Mouse (Mus musculus): ENCODE measurements at regions not wholly inside any gene's neighbourhood (a gene's known extent, or its start where the extent isn't known, plus 50 kb on each side); places are given as distances from the start of the nearest gene placed in this dataset.

DNA sequence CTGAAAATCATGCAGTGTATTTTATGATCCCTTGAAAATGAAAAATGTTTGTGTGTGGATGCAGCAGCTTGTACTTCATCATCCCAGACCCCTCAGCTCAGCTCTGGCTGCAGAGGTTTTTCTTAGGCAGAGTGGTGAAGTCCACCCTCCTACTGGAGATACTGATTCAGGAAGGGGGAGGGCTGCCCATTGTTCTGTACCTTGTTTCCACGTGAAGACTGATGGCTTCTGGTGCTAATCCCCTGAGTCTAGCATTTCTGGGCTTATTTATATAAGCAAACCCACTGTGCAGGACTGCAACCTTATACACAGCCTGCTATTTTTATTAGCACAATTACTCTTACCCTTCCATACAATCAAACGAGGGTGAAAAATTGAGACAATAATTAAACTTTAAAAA, 708.6 kb downstream of the Hdgfl1 start:
- no peak for DNase-seq

DNA sequence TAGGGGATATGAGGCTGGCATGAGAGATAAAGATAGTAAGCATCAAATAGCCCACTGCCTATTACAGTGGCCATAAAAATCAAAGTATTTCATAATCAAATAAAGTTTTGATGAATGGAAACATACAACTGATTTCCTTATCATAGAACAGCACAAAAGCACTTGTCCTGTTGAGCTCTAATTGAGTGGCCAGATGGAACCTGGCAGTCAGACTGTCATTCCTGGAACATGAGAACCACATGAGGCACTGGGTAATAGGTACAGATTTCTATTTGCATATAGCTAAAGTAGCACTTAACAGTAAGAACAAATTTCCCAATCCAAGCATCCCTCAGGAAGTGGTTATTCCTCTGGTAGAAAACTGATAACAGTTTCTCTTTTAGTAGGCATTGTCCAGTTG, 732.3 kb downstream of the Hdgfl1 start:
- peak; percentile 26 to 42 for DNase-seq

DNA sequence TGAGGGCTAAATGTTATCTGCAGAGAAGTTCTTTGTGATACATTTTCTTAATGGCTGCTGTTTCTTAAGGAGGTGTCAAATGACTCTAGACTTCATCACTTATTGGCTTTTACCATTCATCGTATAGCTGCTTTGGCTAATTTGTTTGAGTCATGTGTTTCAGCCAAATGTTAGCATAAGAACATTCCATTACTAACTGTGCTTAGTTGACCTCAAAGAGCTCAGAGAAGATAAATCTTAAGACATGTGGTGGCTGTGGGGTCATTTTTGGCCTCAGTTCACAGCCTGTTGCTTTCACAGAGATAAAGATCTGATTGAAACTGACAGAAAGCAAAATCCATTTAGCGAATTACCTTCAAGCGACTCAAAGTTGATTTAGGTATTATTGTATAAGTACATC, 743.6 kb downstream of the Hdgfl1 start:
- DNase-seq = no peak

DNA sequence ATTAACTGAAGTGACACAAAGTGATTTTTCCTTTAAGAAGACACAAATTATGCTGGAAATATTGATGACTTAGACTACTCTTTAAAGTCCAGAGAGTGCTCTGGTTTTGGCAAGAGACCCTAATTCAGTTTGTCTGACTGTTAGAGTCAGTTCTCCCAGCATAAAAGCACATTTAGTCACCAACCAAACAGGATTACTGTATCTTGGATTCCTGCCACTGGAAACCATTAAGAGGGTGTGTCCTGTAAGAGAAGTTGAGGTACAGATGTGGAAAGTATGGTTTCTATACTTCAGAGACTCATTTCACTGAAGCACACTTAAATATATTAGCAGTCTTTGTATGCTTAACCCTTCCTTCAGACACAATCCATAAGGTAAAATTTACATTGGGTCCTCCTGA, 745.3 kb downstream of the Hdgfl1 start:
- DNase-seq = no peak

DNA sequence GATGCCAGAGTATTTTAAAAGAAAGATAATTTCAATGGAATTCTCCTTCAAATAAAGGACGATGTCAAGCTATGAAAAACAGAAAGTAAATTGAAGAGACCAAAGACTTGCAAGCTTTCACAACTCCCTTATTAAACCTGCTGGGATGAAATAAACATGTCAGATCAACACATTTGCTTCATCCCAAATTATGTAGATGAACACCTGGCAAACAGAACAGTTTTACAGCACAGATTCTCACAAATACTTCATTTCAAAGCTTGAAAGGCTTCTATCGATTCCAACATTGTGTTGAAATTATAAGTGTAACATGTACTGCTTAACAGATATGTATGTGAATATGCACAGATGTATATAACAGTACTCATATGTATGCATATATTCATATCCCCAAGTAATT, 749.5 kb downstream of the Hdgfl1 start:
- DNase-seq = no peak

DNA sequence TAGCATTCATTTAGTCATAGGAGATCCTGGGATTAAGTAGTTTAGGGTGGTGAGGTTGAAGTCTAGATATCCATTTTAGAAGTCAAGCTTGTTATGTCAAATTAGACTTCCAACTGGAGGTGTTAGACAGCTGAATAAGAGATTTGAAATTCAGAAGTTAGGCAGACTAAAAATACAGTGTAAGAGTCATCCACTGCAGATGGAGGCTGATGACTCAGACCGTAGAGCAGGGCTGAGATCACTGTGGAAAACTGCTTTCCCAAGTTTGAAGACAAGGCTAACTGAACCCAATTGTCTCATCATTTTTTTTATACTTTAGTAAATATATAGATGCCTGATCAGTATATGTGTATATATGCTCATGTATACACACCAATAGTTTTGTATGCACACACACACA, 738.8 kb upstream of the Nrsn1 start:
- no peak for DNase-seq

DNA sequence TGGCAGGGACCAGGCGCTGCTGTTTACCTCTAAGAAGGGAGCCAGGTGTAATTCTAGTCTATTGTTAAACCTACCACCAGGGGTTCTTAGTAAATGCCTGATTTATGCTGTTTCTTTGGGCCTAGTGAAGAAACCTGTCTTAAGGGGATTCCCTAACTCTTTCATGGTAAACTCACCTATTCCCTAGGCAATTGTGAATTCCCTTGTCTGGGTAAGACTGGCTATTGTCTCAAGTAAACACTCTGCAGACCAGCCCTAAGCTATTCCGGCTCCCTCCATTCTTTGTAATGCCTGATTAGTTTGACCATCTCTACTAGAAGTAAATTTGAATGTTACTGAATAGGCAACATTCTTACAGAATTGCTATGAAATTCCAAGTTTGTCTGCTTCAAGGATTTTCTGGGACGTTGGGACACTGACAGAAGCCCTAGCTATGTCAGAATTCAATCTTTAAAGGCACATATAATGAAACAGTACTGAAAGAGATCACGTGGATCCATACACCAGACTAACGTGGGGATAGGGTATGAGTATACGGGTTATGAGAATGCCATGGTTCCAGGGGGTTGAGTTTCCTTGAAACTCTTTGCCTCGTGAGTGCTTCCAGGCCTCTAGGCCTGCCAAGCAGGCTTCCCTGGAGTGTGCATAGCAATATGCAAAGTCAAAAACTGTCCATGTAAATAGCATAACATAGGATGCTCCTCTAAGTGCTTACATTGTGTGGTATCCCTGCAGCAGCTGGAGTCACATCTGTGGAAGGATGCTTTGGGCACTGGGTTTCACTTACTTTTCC, 734.7 kb upstream of the Nrsn1 start:
- DNase-seq = no peak

DNA sequence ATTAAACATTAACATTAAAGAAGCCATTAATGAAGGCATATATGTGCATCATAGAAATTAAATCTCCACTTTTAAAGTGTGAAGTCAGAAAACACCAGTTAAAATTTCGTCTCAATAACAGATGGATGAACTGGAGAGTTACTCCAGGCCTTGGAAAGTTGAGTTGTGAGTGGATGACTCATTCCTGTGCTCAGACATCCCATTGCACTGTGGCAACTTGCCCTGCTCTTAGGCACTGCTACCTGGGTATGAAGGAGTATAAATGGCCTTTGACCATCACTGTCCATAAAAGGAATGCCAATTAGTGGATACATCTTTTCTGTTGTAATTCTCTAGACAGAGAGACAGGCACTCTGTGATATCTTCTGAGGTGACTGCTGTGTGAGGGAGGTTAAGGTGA, 723.2 kb upstream of the Nrsn1 start:
- no peak for DNase-seq

DNA sequence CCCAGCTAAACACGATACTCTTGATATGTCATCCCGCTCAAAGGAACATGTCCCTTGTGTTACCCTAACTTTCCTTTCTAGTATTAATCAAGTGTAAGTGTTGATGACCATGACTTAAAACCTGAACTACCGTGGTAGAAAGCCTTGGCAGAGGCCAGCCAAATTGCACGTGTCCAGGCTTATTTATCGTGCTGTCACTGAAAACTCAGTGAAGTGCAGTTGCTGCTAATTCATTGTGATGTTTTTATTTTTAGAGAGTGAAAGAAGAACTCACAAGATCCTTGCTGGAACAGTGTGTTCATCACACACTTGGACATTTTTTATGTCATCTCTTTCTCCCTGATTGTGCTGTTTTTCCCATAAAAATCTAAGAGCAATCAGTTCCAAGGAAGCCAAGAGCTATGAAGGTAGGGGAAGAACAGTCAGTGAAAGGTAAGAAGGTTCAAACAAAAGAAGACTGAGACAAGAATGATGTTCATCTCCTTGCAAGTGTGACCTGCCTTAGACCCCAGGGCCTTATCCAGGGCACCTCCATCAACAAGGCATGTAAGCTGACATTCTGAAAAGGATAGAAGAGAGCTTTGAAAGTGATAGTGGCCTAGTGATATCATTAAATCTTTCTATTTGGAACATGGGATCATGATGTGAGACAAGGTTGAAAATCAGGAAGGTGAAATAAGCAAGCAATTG, 718.9 kb upstream of the Nrsn1 start:
- DNase-seq = no peak

DNA sequence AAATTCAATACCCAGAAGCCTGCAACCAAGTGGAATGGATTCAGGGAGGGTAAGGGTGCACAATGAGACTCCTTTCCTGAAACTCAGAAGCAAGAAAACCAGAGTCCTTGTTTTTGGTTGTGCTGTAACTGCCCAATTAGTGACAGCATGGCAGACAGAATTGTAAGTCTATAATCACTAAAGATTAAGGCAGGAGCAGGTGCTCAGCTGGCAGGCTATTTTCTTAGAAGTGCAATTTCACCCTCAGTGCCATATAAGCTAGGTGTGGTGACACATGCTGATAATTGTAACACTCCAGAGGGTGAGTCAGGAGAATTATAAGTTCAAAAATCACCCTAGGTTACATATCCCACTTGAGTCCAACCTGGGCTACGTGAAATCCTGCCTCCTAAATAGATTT, 714.2 kb upstream of the Nrsn1 start:
- no peak for DNase-seq

DNA sequence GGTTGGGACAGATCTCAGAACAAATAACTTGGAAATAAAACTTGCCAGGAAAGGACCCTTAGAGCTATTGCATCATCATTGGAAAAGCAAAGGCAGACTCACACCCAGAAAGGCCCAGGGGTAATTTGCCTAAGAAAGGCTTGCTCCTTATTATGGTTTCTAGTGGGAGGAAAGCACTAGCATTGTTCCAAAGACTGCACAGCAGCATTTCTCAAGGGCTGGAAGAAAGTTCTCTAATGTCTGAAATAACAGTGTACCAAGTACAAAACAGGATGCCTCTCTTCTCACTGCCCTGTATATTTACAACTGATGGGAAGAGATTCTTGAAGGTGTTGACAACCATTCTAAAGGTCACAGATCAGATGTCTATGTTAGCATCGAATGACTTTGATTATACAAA, 713.4 kb upstream of the Nrsn1 start:
- no peak for DNase-seq

DNA sequence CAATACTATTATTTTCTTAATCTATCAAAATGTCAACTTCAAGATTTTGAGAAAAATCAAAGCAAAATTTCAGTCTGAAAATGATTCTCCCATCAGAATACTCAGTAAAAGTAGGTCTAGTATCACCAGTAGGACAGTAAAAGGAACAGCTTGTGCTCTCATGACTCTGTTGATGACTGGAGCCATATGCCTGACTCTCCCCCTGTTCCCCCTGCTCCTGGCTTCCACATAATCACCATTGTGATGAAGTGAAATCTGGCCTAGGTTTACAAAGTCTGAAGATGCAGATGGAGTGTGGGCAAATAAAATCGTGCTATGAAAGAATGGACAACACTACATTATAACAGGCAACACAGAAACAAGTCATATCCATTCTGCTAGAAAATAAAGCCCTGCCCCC, 708.3 kb upstream of the Nrsn1 start:
- DNase-seq = peak in 1 of 2 experiments; percentile 6

DNA sequence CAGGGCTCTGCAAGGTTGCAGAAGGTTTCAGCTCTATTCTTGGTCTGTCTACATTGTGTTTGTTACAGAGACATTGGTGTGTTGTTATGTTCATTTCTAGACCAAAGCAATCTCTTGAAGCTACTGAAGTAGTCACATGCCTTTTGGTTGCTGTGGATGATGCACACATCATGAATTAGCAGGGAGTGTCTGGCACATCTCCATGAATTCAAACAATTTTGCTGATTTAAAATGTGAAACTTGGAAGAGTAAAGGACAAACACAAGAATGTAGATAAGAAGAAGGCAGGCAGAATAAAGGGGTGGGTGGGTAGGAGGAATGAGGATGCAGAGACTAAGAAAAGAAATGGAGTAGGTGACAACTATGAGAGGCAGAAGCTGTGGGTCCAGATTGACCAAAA, 688.3 kb upstream of the Nrsn1 start:
- DNase-seq = no peak

DNA sequence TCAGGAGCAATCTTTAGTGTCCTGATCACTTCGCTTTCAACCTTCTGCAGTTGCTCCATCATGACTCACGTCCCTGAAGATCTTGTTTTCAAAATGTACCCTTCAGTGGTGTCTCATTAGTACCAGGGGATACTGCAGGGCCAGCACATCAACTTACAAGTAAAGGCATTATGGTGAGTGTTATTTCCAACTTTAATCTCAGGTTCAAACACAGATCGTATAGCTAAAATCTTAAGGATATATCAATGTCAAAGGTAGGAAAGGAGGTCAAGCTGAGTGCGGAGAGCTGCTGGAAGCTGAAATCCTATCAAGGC, 687.8 kb upstream of the Nrsn1 start:
- no peak for DNase-seq

DNA sequence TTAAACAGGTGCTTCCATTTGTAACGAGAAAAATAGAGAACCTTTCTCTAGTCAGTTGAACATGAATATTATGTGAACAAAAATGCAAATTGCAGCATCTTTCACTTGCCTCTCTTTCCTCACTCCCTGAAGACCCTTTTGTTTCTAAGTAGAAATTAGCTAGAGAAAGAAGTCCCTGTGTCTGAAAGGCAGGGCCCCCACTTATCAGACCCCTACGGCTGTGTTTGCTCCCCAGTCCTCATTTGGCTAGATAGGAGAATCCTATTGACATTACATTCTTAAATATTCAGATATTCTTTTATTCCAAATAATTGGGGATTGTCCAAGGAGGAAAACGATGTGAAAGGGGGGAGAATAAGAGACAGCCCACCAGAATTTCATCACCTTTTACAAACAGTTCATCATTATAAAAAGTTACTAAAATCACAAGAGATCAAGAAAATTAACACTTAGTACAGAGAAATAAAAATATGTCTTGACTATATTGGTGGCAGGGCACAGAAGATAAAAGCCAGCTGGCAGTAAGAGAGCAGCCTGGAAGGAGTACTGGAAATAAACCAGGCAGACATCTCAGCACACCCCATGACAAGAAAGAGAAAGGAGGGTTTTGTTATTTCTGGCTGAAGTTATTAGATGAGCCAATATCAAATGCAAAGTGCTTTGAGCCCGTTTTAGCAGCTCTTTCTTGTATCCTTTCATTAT, 687.3 kb upstream of the Nrsn1 start:
- DNase-seq = peak; percentile 19 to 38

DNA sequence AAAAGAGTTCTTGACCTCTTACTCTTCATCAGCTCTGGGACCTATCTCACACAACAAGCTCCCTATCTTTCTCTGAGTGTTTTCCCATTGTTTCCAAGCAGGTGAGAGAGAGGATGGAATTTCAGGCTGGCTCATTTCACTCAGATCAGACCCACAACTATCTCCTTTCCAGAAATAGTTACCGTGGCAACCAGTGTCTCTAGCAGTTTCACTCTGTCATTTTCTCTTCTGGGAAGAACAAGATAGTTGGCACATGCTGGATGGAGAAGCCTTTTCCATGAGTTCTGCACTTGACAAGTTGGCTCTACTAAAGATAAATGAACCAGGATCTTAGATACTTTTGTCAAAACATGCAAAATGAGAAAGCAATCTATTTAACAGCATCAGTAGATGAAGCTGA, 667.3 kb upstream of the Nrsn1 start:
- peak in 1 of 2 experiments; percentile 31 for DNase-seq

DNA sequence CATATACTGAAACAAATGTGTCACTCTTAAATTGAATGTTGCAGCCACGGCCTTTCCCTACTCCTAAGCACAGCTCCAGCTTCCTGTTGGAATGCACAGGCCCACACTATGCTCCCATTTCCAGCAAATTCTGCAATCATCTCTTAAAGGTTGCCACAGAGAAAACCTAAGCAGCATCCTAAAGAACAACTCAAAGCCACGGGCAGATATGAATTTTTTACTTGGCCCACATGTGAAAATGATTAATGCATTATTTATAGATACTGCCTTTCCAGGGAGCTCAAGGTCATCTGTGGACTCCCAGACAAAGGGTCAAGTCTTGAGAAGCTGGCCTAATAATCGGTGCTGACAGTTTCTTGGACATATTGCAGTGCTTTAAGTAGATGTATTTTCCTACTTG, 663.5 kb upstream of the Nrsn1 start:
- peak in 1 of 2 experiments; percentile 21 for DNase-seq

DNA sequence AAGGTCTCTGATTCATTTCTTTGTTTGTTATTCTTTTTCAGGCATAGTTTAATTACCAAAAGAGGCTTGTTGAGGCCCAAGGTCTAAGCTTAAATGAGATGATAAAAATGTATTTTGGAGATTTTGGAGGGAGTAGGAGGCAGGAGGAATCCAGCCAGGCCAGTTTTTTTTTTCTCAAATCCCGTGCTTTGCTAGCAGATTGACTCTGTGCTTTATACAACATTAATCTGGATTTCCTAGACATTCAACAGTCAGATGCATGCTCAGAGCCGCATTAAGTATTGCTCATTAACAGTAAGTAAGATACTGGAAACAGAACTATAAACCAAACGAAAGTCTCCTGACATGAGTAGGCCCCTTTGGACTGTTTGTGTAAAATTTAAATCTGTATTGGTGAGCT, 662.9 kb upstream of the Nrsn1 start:
- DNase-seq = no peak

DNA sequence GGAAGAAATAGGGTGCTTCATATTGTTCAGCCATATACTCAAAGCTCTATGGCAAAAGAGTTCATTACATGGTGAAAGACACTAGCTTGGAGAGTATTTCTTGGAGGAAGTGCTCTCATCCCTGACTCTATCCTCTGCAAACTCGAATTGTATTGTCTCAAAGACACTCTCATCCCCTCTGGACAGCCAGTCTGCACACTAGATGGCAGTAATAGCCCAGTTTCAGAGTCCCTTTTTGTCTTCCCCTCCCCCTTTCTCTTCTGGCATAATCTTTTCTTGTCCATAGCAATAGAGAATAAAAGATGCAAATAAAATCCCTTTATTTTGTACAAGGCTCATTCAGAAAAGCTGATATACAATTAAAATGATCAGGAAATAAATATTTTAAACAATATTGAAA, 662.5 kb upstream of the Nrsn1 start:
- DNase-seq = peak; percentile 87 to 94

DNA sequence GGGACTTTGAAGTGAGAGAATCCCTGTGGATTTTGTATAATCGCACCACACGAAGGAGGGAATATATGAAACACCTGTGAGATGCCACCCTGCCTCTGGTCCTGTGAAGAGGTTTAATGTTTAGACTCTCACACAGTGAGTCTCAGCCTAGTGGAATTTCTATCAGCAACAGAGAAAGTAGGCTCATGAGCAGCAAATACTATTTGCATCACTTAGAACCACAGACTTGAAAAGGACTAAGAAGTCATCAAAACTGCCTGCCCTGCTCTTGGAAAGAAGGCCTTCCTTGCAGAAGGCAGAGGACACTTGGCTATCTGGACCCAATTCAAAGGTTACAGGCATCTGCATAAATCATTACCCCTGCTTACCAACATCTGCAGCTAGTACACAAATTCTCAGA, 662.1 kb upstream of the Nrsn1 start:
- DNase-seq = peak; percentile 10

DNA sequence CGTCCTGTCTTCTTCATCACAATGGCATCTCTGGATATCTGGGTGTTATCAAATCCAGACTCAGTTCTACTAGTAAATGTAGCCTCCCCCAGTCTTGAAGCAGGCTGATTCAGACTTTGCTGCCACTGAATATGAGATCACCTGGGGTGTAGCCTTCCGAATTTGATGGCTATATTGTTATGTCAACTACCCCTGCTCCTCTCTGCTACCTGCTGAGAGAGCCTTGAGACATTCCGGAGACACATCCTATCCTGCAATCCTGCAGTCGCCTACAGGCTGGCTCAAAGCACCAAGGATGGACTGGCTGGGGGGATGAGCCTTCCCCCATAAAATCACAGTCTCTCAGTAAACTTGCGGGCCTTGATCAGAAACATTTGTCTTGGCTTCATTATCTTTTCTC, 655.4 kb upstream of the Nrsn1 start:
- DNase-seq = no peak

DNA sequence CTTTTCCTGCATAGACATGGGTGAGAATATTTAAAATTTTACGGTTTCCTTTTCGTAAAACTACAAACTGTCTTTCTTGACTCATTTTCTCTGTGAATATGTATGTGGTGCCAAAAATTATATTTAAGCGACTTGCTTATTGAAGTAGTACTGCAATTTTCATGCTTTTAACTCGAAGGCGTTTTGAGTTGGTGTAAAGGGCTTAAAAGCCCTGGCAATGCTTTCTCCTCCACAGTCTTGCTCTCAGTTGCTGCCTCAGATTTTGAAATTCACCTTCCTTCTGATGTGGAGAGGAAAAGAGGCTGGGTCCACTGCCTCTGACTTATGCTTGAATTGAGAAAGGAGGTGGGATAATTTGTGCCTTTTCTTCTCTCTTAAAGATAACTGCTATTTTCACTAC, 629.6 kb upstream of the Nrsn1 start:
- no peak for DNase-seq

DNA sequence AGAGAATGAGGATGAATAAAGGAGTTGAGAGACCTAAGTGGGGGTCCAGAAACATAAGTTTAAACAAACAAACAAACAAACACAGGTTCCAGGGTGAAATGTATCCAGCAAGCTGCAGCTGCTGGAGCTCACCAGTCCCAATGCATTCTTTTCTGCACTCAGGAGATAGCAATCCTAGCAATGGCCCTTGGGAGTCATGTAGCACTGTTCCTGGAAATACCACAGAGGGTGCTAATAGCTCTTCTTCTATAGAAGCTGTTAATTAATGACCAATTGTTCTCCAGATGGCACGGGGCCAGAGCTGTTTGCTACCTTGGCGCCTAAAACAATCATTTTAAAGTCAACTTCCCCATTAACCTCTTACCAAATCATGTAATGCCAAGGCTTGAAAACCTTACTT, 622.8 kb upstream of the Nrsn1 start:
- peak in 1 of 2 experiments; percentile 4 for DNase-seq

DNA sequence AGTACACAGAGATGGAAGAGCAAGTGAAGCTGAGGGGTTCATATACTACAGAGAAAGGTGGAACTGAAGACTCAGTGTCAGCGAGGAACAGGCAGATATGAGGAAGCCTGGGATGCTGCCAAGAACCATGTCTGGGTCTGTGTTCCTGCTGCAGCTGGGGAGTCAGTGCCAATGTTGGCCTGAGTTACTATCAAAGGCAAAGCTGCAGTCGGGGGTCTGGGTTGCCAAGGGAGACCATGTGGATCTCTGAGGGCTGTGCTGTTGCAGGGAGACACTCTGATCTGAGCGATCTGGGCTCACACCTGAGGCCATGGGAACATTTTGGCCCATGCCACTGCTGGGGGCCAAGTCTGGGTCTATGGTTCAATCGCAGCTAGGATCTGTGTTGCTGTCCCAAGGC, 612.5 kb upstream of the Nrsn1 start:
- peak; percentile 37 to 62 for DNase-seq
